In genomic region chr9:124040932-124041331, GRCm38 (mm10) we compare ENCODE assay signal across 16 mouse cellular contexts. TPM values are rescaled to one million over a fixed set of nuclear protein-coding genes. Genes with fewer than 3 reads are reported as not detected.
"Had no signal": no experiment of that assay in that cellular context is flagged by ENCODE, and none has a peak within 500 bp of the region (broad histone marks: within the 10 kb centered on the region; RNA-seq: fewer than 3 reads in every experiment).

No protein-coding gene starts in this region.

- H3K27me3 ChIP-seq: neural tube, embryonic 15.5 days; stomach, embryonic 15.5 days had no signal

- H3K27ac ChIP-seq: neural tube, embryonic 15.5 days; stomach, embryonic 15.5 days; stomach, postnatal 0 days had no signal

- H3K4me3 ChIP-seq: neural tube, embryonic 15.5 days; stomach, embryonic 15.5 days had no signal

- H3K36me3 ChIP-seq: neural tube, embryonic 15.5 days; stomach, embryonic 15.5 days had no signal

- H3K4me1 ChIP-seq: stomach, embryonic 15.5 days had no signal

- H3K4me2 ChIP-seq: neural tube, embryonic 15.5 days; stomach, embryonic 15.5 days had no signal

- H3K9me3 ChIP-seq: neural tube, embryonic 15.5 days; stomach, embryonic 15.5 days had no signal

- DNase-seq: retina, postnatal 1 day; right cerebral cortex, adult 18-20 months; right cerebral cortex, postnatal 14 days; right cerebral cortex, postnatal 25 days; right cerebral cortex, postnatal 4 days; spleen, adult 18-20 months; thymus, adult 18-20 months; thymus, adult 2 months; thymus, postnatal 14 days; thymus, postnatal 25 days; thymus, postnatal 36 days; thymus, postnatal 4 days had no signal

- H3K9ac ChIP-seq: neural tube, embryonic 15.5 days; stomach, embryonic 15.5 days had no signal

RNA-seq across cellular contexts. Expression of gene Ccr3, which starts 19.2 kb away (rescaled TPM):
- polyA plus RNA-seq: neural tube, embryonic 14.5 days; neural tube, embryonic 15.5 days had no signal
